Mouse (Mus musculus) G1E (cell line): Measurements from ENCODE around the gene Xpnpep3.

Experiments used
- CTCF ChIP-seq: IDR thresholded peaks from 2 replicates; pipeline ENCODE4 v1.5.1; 2012; ENCODE audit warnings: low read depth, low read length, inconsistent platforms, mixed read lengths
- GATA1 ChIP-seq: IDR thresholded peaks from 2 replicates; pipeline ENCODE4 v1.6.1; 2012; ENCODE audit warnings: borderline replicate concordance, low read length, inconsistent platforms, mixed read lengths
- GATA2 ChIP-seq: IDR thresholded peaks from 2 replicates; pipeline ENCODE4 v1.6.1; 2012; ENCODE audit warnings: low read depth, low read length, inconsistent platforms, borderline replicate concordance
- POLR2AphosphoS5 ChIP-seq: IDR thresholded peaks from 2 replicates; pipeline ENCODE4 v1.6.1; 2012; ENCODE audit warnings: low read depth, low read length, inconsistent platforms; ENCODE audit not compliant: insufficient replicate concordance
- TAL1 ChIP-seq: conservative IDR thresholded peaks from 2 replicates; pipeline ENCODE4 v1.6.1; 2012; ENCODE audit warnings: low read depth, low read length, inconsistent platforms, mixed read lengths

GRCm38 (mm10) chr15:81482966-81483365 lies 83.0 kb downstream of the Xpnpep3 start:
- TF ChIP-seq CTCF: no peak
- no peak for TF ChIP-seq TAL1
- TF ChIP-seq GATA1: no peak
- no peak for TF ChIP-seq GATA2
- no peak for TF ChIP-seq POLR2AphosphoS5
